Mouse (Mus musculus): Measurements from ENCODE around the gene Gm973. TPM values are rescaled to one million over a fixed set of nuclear protein-coding genes. Genes with fewer than 3 reads are reported as not detected.

Gm973 gene
- total RNA-seq, 2 experiments from 2014 or later = 1.4 to 3.1 TPM

DNA sequence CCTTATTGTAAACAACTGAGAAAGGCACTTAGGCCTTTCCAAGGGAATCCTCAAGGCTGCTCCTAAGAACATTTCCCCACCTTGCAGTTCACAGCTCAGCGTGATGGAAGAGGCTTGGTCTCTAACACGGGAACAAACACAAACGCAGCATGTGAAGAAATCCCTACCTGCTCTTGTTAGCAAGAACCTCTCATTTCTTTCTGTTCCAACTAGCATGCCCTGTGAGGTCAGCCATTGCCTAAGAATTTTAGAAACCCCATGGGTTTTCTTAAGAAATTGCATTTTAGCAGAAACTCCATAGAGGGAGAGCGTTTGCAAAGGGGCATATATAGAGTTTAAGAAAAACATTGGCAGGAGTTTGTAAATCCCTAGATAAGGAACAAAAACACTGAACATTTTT, 27.6 kb upstream of the Gm973 start:
- ATAC-seq (replicated peaks; ENCODE audit: low FRiP score, low TSS enrichment, poor library complexity, severe bottlenecking) = no peak

DNA sequence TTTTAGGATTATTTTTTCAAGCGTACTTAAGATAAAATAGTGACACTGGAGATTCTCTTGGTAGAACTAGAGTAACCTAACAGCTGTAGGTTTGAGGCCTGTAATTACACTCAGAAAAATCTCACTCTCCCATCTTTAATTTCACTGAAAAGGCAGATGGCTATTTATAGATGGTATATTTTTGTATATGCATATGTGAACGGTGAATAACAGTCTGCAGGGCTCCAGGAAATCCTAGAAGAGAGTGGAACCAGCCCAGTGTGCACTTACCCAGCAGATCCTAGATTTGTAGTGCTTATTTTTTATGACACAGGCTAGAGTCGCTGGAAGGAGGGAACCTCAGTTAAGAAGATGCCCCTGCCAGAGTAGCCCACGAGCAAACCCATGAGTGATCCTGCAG, 27.1 kb upstream of the Gm973 start:
- no peak for ATAC-seq (replicated peaks; ENCODE audit: low FRiP score, low TSS enrichment, poor library complexity, severe bottlenecking)

DNA sequence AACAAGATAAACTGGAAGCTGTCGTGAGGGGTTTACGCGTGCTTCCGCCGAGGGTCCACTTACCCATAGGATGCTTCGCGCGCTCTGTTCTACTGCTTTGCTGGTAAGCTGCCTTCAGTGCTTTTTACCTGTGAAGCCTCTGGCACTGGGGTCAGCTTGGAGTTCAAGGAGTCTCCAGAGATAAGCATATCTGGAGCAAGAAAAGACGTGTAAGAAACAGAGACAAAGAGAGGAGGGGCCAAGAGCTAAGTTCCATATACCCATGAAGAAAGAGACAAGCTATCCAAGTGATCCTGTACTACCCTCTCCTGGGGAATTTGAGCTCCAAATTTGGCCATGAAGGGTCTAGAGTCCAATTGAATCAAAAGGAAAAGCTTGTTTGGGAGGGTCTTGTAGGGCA, 24.5 kb upstream of the Gm973 start:
- ATAC-seq (replicated peaks; ENCODE audit: low FRiP score, low TSS enrichment, poor library complexity, severe bottlenecking) = peak; percentile 45; the same call in 1 of the 2 replicates

DNA sequence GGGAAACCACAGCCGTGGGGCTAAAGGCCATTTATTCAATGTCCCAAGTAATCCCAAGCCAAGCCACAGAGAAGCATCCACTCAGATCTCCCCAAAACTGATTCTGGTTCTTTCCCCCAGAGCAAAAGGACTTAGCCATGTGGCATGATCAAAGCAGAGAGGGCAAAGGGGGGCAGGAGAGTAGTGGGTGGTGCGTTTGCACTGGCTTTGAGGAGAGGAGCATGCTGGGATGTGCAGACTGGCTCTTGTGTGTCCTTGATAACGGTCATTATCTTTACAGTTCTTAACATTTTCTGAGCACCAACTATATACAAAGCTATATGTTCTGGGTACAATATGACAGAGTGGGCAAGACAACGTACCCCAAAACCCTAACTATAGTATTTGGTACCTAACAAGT, 23.6 kb upstream of the Gm973 start:
- peak; percentile 58 for ATAC-seq (replicated peaks; ENCODE audit: low FRiP score, low TSS enrichment, poor library complexity, severe bottlenecking)

DNA sequence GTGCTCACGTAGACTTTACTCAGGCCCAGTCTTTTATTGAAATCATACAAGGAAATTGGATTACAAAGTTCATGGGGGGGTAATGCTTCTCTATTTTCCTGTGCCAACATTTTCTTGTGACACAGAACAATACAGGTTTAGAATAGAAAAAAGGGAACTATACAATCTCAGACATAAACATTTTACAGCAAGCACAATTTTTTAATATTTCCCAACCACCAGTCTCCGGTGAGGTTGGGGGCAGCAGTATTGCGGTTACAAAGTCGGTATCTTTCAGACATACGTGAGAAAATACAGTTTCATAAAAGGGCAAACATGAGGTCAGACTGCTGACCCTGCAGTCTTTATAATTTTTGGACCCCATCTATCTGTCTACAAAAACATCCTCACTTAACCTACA, 20.1 kb upstream of the Gm973 start:
- no peak for ATAC-seq (replicated peaks; ENCODE audit: low FRiP score, low TSS enrichment, poor library complexity, severe bottlenecking)

DNA sequence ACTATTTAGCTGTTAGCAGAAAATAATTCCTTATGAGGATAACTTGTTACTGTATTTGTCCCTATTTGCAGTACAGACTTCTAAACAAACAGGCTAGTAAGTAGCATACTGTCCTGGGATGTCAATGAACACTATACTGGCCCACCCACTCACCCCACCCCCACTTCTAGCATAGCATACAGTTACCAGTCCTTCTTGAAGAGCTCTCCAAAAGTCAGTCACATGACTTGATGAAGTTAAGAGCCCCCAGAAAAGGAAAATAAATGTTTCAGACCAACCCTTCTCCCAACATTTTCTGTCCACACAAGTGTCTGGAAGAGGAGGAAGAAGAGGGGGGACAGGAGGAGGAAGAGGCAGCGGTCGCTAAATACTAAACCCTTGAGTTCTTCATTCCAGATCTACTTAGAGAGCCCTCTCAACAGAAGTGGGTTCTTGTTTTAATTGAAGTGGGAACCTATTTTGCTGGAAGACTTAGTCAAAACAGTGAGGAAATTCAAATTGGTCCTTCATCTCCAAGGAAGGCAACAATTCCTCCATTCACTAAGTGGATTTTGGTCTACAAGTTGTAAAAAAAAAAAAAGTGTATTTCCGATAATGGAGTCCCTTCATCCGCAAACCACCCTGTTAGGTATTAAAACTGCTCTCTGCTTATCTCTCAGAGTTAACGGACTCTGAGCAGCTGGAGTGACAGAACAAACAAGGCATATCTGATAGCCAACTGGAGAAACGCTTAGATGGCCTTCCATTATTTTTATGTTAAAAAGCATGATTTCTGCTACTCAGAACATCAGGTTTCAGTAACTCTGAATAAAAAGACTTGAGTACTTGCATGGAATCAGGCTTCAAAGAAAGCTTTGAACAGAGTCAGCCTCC, 18.1 kb upstream of the Gm973 start:
- peak; percentile 84 for ATAC-seq (replicated peaks; ENCODE audit: low FRiP score, low TSS enrichment, poor library complexity, severe bottlenecking)

DNA sequence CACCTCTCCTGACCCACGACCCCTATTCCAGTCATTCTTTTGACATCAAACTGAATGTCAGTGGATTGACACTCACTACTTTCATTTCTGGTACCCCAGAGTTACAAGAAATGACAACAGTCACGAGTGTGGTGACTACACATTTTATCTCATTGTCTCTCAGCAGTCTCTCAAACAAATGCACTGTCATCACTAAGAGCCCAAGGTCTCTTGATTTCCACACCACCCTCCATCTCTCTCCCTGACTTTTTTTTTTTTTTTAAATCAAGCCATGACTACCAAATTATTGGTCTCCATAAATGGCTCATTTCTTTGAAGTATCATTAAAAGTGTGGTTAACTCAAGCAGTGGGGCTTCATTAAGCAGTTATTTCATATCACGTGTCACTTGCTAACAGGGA, 16.7 kb upstream of the Gm973 start:
- ATAC-seq (replicated peaks; ENCODE audit: low FRiP score, low TSS enrichment, poor library complexity, severe bottlenecking) = no peak

DNA sequence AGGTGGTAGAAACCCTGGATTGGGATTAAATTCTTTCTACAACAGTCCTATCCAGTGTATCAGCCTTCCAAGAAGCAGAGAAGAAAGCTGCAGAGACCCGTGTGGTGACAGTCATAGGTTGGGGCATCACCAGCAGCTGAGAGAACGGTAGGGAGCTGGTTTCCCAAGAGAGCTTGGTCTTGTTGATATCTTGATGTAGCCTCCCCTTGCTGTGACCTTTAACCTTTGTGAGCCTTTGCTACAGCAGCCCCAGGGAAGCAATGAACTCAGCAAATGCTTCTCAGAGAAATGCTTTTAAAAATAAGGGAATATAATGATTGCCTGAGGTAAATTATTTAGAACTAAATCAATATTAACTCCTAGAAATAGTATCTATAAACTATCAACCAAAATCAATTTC, 13.7 kb upstream of the Gm973 start:
- ATAC-seq (replicated peaks; ENCODE audit: low FRiP score, low TSS enrichment, poor library complexity, severe bottlenecking) = no peak

DNA sequence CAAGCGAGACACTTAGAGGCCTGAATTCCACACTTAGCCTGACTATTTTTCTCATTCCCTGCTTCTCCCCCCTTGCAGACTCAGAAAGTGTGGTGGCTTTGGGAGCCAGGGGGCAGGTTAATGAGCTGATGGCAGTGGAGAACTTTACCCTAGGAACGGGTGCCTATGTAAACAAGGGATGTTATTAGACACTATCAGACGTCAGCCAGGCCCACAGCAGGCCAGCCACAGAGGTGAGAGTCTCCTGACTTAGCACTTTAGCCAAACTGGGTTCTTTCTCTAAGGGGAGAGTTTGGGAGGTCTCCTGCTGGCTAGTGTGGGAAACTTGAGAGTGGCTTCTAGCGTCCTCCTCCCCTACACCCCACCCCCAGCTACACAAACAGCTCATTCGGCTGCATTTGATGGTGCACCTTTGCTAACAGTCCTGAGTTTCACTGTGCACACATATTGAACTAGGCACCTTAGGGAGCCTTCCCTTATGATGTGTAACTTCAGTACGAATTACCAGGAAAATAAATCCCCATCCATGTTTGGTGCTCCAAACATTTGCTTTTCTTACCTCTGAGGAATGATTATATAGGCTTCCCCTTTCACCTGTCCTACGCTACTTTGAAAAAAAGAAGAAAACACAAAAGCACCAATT, 12.3 kb upstream of the Gm973 start:
- peak; percentile 67 for ATAC-seq (replicated peaks; ENCODE audit: low FRiP score, low TSS enrichment, poor library complexity, severe bottlenecking)

DNA sequence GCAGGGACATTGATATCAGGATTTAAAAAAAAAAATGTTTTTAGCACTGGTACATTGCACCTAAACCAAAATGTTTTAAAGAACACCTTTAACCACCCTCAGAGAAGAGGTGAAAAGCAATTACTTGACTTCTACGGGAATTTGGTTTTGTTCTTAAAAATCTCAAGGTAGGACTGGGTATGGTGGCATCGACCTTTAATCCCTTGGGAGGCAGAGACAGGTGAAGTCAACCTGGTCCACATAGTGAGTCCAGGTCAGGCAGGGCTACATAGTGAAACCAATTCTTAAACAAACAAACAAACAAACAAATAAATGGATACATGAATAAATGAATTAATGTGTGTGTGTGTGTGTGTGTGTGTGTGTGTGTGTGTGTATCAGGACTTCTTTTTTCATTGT, 11.8 kb upstream of the Gm973 start:
- no peak for ATAC-seq (replicated peaks; ENCODE audit: low FRiP score, low TSS enrichment, poor library complexity, severe bottlenecking)

DNA sequence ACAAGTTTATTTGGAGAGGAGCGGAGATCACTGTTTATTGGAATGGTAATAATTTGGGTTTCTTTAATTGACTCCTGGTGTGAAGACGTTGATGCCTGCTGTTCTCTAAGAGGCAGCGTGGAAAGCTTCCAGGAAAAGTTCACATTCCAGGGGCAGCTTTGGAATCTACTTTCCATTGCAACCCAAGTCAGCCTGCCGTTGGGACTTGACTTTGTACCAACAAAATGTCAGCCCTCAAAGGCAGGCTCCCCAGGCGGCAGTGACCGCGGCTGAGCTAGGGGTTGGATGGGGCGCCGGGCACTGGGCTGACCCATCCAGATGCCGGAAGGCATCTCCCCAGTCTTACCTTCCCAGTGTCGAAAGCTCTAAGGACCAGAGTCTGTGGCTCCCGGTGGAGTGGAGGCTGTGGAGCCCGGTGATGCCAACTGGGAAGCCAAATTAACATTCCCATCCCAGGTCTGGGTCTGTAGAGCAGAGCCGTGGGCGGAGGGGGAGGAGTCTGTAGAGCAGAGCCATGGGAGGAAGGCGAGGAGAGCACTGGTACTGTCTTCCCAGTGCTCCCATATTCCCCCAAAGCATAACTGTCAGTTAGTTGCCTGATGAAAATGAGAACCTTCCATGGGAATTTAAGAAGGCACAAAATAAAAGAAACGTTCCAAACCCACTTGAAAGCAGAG, 7.5 kb upstream of the Gm973 start:
- ATAC-seq (replicated peaks; ENCODE audit: low FRiP score, low TSS enrichment, poor library complexity, severe bottlenecking) = no peak

DNA sequence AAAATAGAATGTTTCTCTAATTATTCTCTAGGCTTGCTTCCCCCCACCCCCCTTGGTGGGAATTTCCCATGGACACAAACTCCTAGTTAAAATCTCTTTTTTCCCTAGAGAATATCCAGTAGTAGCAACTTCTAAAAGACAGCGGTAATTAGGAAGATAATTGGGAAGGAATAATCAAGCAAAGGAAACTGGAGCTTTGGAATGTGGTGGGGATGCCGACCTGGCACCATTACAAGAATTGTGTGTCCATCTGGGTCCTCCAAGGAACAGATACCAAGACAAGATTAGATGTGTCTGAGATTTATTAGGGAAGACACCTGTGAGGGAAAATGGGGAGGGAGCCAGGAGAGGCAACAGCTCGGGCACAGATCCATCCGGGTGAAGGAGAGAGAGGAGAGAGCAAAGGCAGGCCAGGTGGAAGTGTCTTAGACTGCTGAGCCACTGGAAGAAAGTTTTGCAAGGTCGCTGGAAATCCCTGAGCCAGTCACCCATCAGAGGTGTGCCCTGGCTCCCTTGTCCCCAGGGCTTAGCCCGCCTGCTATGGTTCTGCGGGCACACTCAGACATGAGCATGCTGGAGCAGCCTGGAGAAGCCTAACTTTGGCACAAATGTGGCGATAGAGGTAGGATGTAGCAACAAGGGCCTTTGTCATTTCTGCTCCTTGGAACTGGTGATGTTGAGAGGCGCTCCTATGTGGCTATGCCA, 4.3 kb upstream of the Gm973 start:
- no peak for ATAC-seq (replicated peaks; ENCODE audit: low FRiP score, low TSS enrichment, poor library complexity, severe bottlenecking)

DNA sequence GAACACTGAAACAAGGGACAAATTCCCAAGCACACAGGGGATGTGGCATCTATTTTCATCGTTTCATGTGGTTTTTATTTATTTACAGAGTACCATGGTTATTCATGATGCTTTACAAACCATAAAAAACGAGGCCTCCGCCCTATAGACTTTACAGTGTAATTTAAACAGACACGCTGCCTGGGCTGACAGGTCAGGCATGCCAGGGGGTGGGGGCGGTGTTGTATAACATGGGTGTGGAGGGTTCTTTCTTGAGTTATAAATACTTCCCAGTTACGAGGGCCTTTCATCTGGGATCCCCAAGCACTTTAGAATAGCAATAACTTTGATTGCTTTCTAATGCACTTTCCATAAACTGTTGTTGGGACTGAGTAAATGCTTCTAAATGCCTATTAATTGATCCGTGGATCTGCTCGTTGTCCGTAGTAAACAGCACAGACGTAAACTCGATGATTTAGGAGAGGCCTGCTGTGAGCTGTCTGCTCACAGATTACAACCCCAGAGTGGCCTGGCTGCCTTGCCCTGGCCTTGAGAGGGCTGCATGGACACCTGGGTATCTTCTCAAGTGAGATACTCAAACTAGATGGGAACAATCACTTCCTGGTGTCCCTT, 4.3 kb downstream of the Gm973 start:
- no peak for ATAC-seq (replicated peaks; ENCODE audit: low FRiP score, low TSS enrichment, poor library complexity, severe bottlenecking)

DNA sequence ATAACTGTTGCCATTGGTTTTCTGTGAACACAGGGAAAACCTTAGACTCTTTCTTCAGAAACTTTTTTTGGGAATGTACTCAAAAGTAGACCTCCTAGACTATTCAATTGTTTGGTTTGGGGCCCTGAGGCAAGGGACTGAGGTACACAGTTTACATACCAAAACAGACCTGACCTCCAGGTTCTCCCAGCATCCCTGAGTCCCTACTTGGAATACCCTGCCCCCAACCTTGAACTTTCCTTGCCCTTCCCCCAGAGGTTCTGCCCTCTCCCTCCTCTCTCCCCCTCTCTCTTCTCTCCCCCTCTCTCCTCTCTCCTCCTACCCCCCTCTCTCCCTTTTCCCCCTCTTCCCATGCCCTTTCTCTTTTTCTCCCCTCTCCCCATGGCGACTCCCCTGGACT, 6.4 kb downstream of the Gm973 start:
- ATAC-seq (replicated peaks; ENCODE audit: low FRiP score, low TSS enrichment, poor library complexity, severe bottlenecking) = no peak

DNA sequence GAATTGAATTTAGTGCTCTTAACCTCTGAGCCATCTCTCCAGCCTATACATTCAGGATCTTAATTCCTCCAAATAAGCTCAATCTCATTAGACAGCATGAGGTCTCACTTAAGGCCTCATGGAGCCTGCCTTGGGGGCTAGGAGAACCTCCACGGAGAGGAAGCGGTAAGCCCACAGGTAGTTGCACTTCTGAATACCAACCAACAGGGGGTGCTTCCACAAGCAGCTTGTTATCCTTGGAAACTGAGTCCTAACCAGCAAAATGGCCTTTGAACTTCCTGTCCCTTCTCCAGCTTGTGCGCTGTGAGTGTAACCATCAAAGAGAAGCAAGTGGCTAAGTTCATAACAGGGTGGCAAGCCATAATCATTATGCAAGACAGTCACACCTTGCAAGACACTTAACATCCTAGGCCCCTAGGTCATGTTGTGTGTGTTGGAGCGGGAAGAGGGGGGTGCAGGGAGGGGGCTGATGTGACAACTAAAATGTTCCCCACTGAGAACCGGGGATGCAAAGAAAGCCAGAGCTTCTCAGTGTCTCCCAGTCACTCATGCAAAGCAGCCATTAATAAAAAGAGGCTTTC, 7.4 kb downstream of the Gm973 start:
- ATAC-seq (replicated peaks; ENCODE audit: low FRiP score, low TSS enrichment, poor library complexity, severe bottlenecking) = no peak

DNA sequence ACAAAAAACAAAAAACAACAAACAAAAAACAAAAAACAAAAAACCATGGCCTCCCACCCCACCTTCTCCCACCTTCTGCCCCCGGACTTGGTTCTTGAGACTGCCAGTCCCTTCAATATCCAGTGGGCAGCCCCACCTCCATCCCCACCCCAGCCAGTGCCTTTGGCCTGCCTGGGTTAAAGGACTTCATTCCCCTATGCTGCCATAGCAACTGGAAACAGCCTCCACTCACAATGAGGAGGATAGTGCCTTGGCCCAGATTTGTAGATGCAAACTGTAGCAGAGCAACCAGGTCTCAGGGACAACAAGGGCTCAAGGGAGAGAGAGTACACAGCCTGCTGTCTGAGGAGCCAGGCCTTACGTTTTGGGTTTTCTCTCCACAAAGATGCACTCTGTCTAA, 8.0 kb downstream of the Gm973 start:
- no peak for ATAC-seq (replicated peaks; ENCODE audit: low FRiP score, low TSS enrichment, poor library complexity, severe bottlenecking)

DNA sequence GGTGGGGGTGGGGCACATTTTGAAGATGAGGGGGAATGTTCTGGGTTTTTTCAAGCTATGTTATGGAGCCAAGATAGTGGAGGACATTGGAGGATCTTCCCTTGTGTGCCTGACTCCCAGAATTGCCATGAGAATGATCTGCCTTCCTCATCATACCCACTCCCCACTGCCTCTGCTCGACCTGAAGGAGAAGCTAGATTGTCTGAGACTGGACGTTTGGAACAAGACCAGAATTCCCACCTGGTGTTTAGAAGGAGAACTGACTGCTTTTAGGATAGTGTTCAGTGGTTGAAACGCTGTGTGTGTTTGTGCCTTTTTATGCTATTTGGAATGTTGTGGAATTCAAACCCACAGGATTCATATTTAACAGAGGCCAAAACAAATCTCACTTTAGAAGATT, 8.7 kb downstream of the Gm973 start:
- ATAC-seq (replicated peaks; ENCODE audit: low FRiP score, low TSS enrichment, poor library complexity, severe bottlenecking) = no peak

DNA sequence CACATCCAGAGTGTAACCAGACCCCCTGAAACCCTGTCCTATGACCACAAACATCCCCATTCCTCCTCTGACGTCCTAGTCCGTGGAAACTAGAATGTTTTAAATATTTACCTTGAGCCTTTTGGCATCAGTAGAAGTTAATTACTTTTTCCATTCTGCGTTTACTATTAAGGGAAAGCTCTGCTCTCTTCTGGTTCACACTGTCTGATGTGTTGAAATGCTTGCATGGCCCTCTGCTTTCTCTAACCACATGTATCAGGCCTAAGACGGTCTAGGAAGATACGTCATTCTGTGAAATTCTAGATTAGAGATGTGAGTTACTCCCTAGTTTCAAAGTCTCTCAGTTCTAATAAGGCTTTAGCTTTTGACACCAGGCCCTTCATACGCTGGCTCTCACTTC, 11.2 kb downstream of the Gm973 start:
- ATAC-seq (replicated peaks; ENCODE audit: low FRiP score, low TSS enrichment, poor library complexity, severe bottlenecking) = no peak
